Mouse (Mus musculus): ENCODE measurements around the gene Sult5a1. TPM values are rescaled to one million over a fixed set of nuclear protein-coding genes. Genes with fewer than 3 reads are reported as not detected.
"Not testable (repeated sequence)": the region's sequence is repeated elsewhere in the genome, so short reads cannot be mapped to it uniquely, and the experiment has no call there.

Sult5a1 gene
- 1.2 and 2.4 TPM in 2 replicates for polyA plus RNA-seq (2015; fragmentation: Nextera tagmentation; extraction: Ambion mirVana)

DNA sequence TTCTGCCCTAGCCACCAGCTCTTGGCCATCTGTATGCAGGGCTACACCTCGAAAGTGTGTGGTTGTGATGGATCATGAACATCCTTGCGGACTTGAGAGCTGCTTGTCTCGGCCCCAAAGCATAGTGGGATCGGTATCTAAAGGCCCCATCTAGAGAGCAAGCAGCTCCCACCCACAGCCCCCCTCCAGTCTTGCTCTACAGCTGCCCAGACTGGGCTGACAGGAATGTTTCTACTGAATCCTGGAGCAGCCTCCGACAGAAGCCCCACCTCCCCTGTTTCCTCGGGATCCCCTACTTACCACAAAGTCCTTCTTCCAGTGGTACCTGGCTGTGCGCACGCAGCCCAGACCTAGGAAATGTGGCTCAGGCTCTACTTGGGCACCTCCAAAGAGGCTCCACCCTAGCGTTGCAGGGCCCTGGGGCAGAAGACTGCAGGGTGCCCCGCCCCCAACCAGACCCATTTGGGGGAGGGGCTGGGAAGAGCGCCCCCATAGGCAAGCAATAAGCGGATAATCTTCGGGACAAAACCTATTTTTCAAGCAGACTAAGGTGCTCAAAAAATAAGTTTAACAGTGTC is at the start of gene Sult5a1:
TSS of gene Sult5a1 (minus strand) at position 428 of the 578 bp plus-strand sequence.
- Histone ChIP-seq H3K36me3 (no peaks in the 10 kb centered on the region), H3K9ac (0 out of 2 replicates have a peak within 1 kb of the TSS, but pooled peaks have one; percentile 22), H3K27me3 (no peaks in the 10 kb centered on the region), H3K27ac (replicated peaks) (no peak within 1 kb of the TSS), H3K9me3 (no peaks in the 10 kb centered on the region), H3K4me3 (no peak within 1 kb of the TSS), H3K4me2 (peak within 1 kb of the TSS; percentile 30; the same call in 1 of the 2 replicates), H3K4me1 (replicated peaks) (peaks cover 4% of the 10 kb centered on the region; the same call in 1 of the 2 replicates)
- ATAC-seq (ENCODE audit: low read depth), result no peak
- 34% methylated on average over 13 of the region's 13 CpGs for WGBS

DNA sequence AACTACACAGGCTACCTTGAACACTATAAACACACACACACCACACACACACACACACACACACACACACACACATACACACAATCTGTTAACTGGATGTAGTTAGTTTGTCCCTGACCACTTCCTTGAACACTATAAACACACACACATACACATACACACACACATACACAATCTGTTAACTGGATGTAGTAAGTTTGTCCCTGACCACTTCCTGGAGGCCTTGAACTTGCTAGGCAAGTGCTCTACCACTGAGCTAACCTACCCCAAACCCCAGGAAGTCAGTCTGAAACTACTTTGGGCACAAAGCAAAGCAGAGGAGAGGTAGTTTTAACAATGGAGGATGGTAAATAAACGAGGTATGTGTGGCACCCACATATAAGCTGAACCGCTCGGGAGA is 45.5 kb upstream of the Sult5a1 start:
- H3K36me3 ChIP-seq, result peaks cover 45% of the 10 kb centered on the region
- H3K4me2 ChIP-seq, result no peak overlapping the region
- H3K27me3 ChIP-seq, result no peaks in the 10 kb centered on the region; the same call in 1 of the 2 replicates
- no peak overlapping the region for H3K9ac ChIP-seq
- H3K9me3 ChIP-seq, result no peaks in the 10 kb centered on the region
- H3K4me3 ChIP-seq, result no peak overlapping the region
- ATAC-seq (ENCODE audit: low read depth), result no peak
- H3K4me1 ChIP-seq (replicated peaks), result peaks cover 5% of the 10 kb centered on the region; the same call in 1 of the 2 replicates
- WGBS, result 92% methylated on average over 3 of the region's 3 CpGs
- no peak overlapping the region for H3K27ac ChIP-seq (replicated peaks)

DNA sequence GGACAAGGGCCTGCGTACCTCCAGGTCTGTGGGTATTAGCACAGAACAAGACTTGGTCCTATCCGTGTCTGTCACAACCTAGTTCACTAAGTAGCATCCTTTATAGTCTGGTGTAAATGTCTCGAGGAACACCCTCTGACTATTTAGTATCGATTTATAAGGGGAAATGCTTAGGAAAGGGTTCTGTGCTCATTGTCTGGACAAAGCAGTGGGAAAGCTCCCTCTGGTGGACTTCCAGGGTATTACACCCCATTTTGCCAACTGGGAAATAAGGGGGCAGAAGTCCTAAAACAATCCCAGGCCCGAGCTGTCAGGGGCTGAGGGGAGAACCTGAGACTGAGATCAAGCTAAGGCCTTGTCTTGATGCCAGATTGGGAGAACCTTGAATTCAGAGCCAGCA is 44.2 kb upstream of the Sult5a1 start:
- peaks cover 5% of the 10 kb centered on the region; the same call in 1 of the 2 replicates for H3K4me1 ChIP-seq (replicated peaks)
- peak; percentile 57 for ATAC-seq (ENCODE audit: low read depth)
- no peak overlapping the region for H3K9ac ChIP-seq
- no peaks in the 10 kb centered on the region for H3K9me3 ChIP-seq
- H3K4me3 ChIP-seq, result no peak overlapping the region
- 23% methylated on average over 5 of the region's 5 CpGs for WGBS
- H3K27ac ChIP-seq (replicated peaks), result no peak overlapping the region
- H3K4me2 ChIP-seq, result no peak overlapping the region
- no peaks in the 10 kb centered on the region; the same call in 1 of the 2 replicates for H3K27me3 ChIP-seq
- H3K36me3 ChIP-seq, result peaks cover 33% of the 10 kb centered on the region

DNA sequence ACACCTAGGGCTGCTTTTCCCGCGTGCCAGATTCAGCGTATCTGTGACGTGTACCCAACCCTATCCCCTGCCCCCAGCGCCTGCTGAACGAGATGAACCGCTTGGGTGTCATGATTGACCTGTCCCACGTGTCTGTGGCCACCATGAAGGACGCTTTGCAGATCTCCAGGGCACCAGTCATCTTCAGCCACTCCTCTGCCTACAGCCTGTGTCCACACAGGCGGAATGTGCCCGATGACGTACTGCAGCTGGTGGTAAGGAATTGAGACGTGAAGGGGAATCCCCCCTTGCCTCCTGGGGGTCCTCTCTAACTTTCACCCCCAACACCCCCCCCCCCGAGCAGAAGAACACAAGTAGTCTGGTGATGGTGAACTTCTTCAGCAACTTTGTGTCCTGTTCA is 41.7 kb upstream of the Sult5a1 start:
- no peaks in the 10 kb centered on the region; the same call in 1 of the 2 replicates for H3K27me3 ChIP-seq
- H3K4me3 ChIP-seq, result no peak overlapping the region
- no peak overlapping the region for H3K4me2 ChIP-seq
- H3K27ac ChIP-seq (replicated peaks), result no peak overlapping the region
- no peaks in the 10 kb centered on the region for H3K9me3 ChIP-seq
- 77% methylated on average over 14 of the region's 14 CpGs for WGBS
- H3K36me3 ChIP-seq, result peaks cover 12% of the 10 kb centered on the region
- ATAC-seq (ENCODE audit: low read depth), result no peak
- peaks cover 5% of the 10 kb centered on the region; the same call in 1 of the 2 replicates for H3K4me1 ChIP-seq (replicated peaks)
- no peak overlapping the region for H3K9ac ChIP-seq

DNA sequence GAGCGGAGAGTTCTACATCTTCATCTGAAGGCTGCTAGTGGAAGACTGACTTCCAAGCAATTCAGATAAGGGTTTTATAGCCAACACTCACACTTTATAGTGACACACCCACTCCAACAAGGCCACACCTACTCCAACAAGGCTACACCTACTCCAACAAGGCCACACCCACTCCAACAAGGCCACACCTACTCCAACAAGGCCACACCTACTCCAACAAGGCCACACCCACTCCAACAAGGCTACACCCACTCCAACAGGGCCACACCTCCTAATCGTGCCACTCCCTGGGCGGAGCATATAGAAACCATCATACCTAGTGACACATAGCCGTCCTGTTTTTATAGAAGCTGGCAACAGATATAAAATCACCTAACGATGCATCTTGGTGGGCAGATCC is 38.9 kb upstream of the Sult5a1 start:
- H3K9me3 ChIP-seq, result not testable (repeated sequence)

DNA sequence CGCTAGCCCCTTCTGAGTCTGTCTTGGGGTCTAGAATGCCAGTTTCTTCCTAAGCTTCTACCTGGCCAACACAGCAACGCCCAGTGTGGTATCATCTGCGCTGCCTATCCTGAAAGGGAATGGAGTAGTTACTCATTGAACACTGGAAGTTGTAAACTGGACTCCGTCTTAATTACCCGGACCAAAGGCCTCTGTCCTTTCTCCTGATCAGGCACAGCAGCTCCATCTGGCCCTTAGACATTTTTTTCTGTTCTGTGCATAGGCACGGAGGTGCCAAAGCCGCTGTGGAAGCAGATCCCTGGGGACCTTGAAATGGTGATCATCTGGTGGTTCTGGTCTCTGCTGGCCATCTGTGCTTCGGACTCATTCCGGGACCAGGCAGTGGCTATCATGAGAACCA is 35.7 kb upstream of the Sult5a1 start:
- Histone ChIP-seq H3K4me1 (replicated peaks) (0 out of 2 replicates have a peak, but pooled peaks cover 4% of the 10 kb centered on the region), H3K4me2 (no peak overlapping the region)

More for the DNA sequence above, 38.9 kb upstream of the Sult5a1 start:
- H3K27ac ChIP-seq (replicated peaks); H3K4me3 ChIP-seq; H3K4me2 ChIP-seq; H3K27me3 ChIP-seq; H3K9ac ChIP-seq; H3K36me3 ChIP-seq; H3K4me1 ChIP-seq (replicated peaks); ATAC-seq (ENCODE audit: low read depth): not testable (repeated sequence)
- 70% methylated on average over 5 of the region's 5 CpGs for WGBS

DNA sequence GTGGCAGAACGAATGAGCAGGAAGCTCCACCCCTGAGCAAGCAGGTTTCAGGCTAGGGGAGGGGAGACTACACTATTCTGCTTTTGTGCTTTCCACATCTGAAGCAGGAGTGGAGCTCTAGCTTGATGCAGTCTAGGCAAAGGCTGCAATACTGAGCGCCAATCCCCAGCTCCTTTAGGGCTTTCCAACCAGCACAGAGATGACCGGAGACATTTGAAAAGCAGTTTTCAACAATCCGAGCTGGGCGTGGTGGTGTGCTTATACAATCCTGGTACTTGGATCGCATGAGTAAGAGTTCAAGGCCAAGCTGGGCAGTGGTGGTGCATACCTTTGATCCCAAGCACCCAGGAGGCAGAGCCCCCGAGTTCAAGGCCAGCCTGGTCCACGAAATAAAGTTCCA is 33.8 kb upstream of the Sult5a1 start:
- 62% methylated on average over 8 of the region's 8 CpGs for WGBS
- Histone ChIP-seq H3K36me3 (no peaks in the 10 kb centered on the region), H3K9me3 (no peaks in the 10 kb centered on the region), H3K9ac (no peak overlapping the region), H3K27me3 (no peaks in the 10 kb centered on the region), H3K27ac (replicated peaks) (no peak overlapping the region), H3K4me3 (no peak overlapping the region), H3K4me1 (replicated peaks) (0 out of 2 replicates have a peak, but pooled peaks cover 4% of the 10 kb centered on the region), H3K4me2 (no peak overlapping the region)
- ATAC-seq (ENCODE audit: low read depth), result no peak

More for the DNA sequence above, 35.7 kb upstream of the Sult5a1 start:
- H3K9me3 ChIP-seq, result no peaks in the 10 kb centered on the region
- no peaks in the 10 kb centered on the region for H3K36me3 ChIP-seq
- no peak for ATAC-seq (ENCODE audit: low read depth)
- no peak overlapping the region for H3K4me3 ChIP-seq
- 69% methylated on average over 9 of the region's 9 CpGs for WGBS
- H3K27ac ChIP-seq (replicated peaks), result no peak overlapping the region
- no peaks in the 10 kb centered on the region for H3K27me3 ChIP-seq
- no peak overlapping the region for H3K9ac ChIP-seq

DNA sequence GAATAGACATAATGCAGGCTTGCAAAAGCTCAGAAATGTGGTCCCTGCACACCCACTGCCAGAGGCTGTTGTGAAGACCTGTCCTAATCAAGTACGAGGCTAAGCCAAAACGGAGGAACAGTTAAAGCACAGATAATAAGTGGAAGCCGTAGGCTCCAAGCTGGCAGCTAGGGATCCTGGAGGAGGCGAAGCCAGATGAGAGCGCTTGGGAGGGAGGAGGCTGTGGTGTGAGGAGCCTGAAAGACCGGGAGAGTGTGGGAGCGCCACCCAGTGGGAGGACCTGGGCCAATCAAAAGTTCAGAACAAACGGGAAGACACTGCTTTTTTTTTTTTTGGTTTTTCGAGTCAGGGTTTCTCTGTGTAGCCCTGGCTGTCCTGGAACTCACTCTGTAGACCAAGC is 32.6 kb upstream of the Sult5a1 start:
- no peaks in the 10 kb centered on the region for H3K9me3 ChIP-seq
- 0 out of 2 replicates have a peak, but pooled peaks cover 4% of the 10 kb centered on the region for H3K4me1 ChIP-seq (replicated peaks)
- H3K27me3 ChIP-seq, result no peaks in the 10 kb centered on the region
- 3% methylated on average over 9 of the region's 9 CpGs for WGBS
- no peak overlapping the region for H3K27ac ChIP-seq (replicated peaks)
- no peak overlapping the region for H3K4me3 ChIP-seq
- H3K4me2 ChIP-seq, result no peak overlapping the region
- no peak overlapping the region for H3K9ac ChIP-seq
- no peaks in the 10 kb centered on the region for H3K36me3 ChIP-seq
- no peak for ATAC-seq (ENCODE audit: low read depth)

DNA sequence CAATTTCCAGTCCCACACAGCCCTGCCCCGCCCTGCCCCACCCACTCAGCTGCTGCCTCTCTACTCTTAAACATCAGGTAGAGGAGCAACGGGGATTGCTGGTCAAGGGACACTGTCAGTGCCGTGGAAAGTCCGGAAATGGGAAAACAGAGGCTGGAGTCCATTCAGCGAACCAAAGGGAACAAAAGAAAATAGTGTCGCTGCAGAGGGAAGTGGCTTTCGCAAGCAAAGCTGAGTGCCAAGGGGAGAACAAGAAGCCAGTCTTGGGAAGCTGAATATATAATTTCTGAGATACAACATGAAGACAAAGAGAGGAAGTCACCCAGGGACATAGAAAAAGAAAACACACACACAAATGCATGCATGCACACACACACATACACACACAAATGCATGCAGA is 30.7 kb upstream of the Sult5a1 start:
- Histone ChIP-seq H3K9me3 (no peaks in the 10 kb centered on the region), H3K4me1 (replicated peaks) (0 out of 2 replicates have a peak, but pooled peaks cover 4% of the 10 kb centered on the region), H3K4me3 (no peak overlapping the region), H3K36me3 (no peaks in the 10 kb centered on the region), H3K27ac (replicated peaks) (no peak overlapping the region), H3K4me2 (no peak overlapping the region), H3K9ac (no peak overlapping the region), H3K27me3 (no peaks in the 10 kb centered on the region)
- no peak for ATAC-seq (ENCODE audit: low read depth)
- 80% methylated on average over 7 of the region's 7 CpGs for whole genome bisulfite sequencing

DNA sequence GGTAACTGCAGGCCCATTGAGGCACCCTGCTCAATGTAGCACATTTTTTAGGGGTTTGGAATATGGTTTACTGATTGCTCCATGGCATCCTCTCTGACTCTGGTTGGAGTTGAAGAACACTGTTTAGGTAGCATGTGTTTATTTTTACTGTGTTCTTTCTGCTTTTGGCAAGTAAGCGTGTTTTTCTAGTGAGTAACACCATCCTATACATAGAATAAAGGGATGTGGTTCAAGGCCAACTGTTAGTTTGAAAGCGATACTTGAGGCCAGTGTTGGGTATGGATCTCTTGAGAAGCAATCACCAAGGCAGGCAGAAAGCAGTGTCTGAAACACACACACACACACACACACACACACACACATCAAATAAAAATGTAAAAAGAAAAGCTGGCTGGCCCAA is 29.9 kb upstream of the Sult5a1 start:
- Histone ChIP-seq H3K4me3 (no peak overlapping the region), H3K27ac (replicated peaks) (no peak overlapping the region), H3K9me3 (no peaks in the 10 kb centered on the region), H3K9ac (no peak overlapping the region), H3K4me2 (no peak overlapping the region), H3K36me3 (no peaks in the 10 kb centered on the region), H3K4me1 (replicated peaks) (0 out of 2 replicates have a peak, but pooled peaks cover 4% of the 10 kb centered on the region), H3K27me3 (no peaks in the 10 kb centered on the region)
- ATAC-seq (ENCODE audit: low read depth), result no peak
- WGBS, result 90% methylated on average over 2 of the region's 2 CpGs

DNA sequence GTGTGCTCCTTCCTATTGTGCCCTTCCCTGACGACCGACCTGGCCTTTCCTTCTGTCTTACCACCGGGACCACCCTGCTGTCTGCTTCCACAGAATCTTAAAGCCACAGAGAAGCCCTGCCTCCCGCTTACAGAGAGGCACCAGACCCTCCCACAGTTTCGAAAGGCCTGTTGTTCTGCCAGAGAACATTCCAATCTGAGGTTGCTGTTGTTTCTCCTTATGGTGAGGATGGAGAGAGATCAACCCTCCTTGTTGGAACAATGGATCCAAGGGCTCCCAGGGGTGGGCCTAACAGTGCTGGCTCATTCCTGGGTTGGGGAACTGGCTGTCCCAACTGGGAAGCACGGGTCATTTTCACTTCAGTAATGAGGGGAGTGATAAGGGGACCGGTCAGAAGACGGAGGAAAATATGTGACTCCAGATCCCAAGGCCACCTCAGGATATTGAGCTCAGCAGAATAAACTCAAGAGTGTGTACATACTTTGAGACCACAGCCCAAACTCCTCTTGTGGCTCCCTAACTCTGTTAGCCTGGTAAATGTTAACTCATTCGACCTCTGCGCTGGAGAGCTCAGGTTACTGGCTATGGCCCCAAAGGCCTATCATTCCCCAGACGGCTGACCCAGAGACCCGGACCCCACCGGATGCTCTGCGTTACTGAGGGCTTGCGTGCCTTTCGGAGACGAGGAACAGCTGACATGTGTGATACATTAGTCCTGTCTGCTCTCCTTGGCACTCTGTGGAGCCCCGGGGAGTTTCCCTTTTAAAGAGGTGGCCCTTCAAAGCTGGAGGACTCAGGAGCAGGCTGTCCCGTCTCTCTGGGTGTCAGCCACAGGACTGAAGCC is 27.7 kb upstream of the Sult5a1 start, which contains the start of gene Dpep1:
TSS of gene Dpep1 (plus strand) at position 677 of the 844 bp plus-strand sequence.
- ATAC-seq (ENCODE audit: low read depth), result no peak
- 45% methylated on average over 19 of the region's 19 CpGs for WGBS
- Histone ChIP-seq H3K4me3 (no peak within 1 kb of the TSS), H3K36me3 (no peaks in the 10 kb centered on the region), H3K9ac (no peak within 1 kb of the TSS), H3K9me3 (no peaks in the 10 kb centered on the region), H3K4me1 (replicated peaks) (0 out of 2 replicates have a peak, but pooled peaks cover 4% of the 10 kb centered on the region), H3K27ac (replicated peaks) (no peak within 1 kb of the TSS), H3K27me3 (no peaks in the 10 kb centered on the region), H3K4me2 (no peak within 1 kb of the TSS)

DNA sequence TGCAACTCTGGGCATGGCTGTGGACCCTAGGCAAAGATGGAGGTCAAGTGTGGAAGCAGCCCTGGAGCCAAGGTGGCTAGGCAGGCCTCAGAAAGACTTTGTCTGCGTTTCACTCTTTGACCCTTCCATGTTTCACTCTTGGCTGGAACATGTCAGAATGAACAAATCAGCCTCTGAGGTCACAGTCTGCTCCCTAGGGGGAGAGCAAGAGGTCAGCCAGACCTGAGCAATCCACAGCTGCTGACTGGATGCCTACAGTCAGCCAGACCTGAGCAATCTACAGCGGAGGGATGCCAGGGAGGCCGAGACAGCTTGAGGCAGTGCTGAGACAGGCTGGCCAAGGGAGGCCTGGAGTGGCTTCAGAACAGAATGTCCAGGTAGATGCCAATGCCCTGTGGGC is 23.3 kb upstream of the Sult5a1 start:
- peaks cover 10% of the 10 kb centered on the region; the same call in 1 of the 2 replicates for H3K9me3 ChIP-seq
- no peak for ATAC-seq (ENCODE audit: low read depth)
- no peak overlapping the region for H3K27ac ChIP-seq (replicated peaks)
- H3K9ac ChIP-seq, result no peak overlapping the region
- H3K4me3 ChIP-seq, result no peak overlapping the region
- no peaks in the 10 kb centered on the region for H3K27me3 ChIP-seq
- H3K4me2 ChIP-seq, result no peak overlapping the region
- H3K4me1 ChIP-seq (replicated peaks), result no peaks in the 10 kb centered on the region
- WGBS, result 61% methylated on average over 3 of the region's 3 CpGs
- H3K36me3 ChIP-seq, result no peaks in the 10 kb centered on the region
